Mouse (Mus musculus): ENCODE data around the gene Phf23. TPM values are rescaled to one million over a fixed set of nuclear protein-coding genes. Genes with fewer than 3 reads are reported as not detected.
A peak's percentile ranks its signal among the peaks of the same experiment; 100 is the strongest.
"Not testable (repeated sequence)": the region's sequence is repeated elsewhere in the genome, so short reads cannot be mapped to it uniquely, and the experiment has no call there.

Gene Phf23
- total RNA-seq (2021) = 47.3 and 53.2 TPM in 2 replicates
- long read RNA-seq, experiment 1, transcript Phf23-202 (5 exons, 1,706 nt) = minor isoform, 14 of 68 reads
- long read RNA-seq, experiment 1, transcript Phf23-201 (5 exons, 2,006 nt) = major isoform, 45 of 68 reads
- long read RNA-seq, experiment 1, partial matches to known transcripts = 6 of 68 reads
- long read RNA-seq, experiment 1, other reads (novel, unspliced or antisense) = 1 of 68 reads
- long read RNA-seq, experiment 2, transcript Phf23-201 (5 exons, 2,006 nt) = major isoform, 24 of 34 reads
- long read RNA-seq, experiment 2, partial matches to known transcripts = 5 of 34 reads
- long read RNA-seq, experiment 2, other reads (novel, unspliced or antisense) = 3 of 34 reads

GRCm38 (mm10) chr11:69995391-69995960, at the start of gene Phf23:
Gene Phf23, plus strand, starts transcription at chr11:69995777.
- peak; percentile 99 for DNase-seq

GRCm38 (mm10) chr11:69945997-69946891, 49.3 kb upstream of the Phf23 start:
- DNase-seq = peak; percentile 9

DNA sequence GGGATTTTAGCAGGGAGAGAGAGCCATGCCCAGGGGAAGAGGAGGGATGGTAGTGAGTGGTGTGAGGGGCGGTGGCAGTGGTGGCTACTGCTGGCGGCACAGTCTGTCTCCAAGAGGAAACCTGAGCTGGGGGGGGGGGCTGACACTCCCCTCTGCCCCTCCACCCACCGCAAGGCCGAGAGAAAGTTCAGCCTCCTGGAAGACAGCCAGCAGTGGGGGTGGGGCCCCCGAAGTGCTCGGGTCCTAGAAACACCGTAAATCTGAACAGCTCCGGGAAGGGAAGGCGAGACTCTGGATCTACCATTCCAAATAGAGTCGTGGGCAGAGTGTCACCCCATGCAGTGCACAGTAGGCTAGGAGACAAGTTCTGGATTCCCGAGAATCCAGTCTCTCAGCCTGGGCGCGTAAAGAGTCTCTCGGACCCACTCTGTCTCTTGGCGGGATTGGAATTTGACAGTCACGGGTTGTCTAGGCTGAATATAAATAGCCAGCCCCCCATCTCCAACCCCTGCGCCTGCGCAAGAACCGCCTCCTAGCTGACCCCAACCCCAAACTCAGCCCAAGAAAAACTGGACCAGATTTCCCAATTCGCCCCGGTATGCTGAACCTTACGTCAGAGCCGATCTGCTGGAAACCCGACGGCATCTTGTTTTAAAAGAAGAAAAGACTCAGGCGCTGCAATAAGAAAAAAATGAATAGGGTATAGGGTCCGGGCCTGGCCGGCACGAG, 48.1 kb upstream of the Phf23 start:
- DNase-seq = peak; percentile 86

GRCm38 (mm10) chr11:69948066-69948762, 47.4 kb upstream of the Phf23 start, which contains the start of gene Slc2a4:
Gene Slc2a4, minus strand, starts transcription at chr11:69948188.
- DNase-seq = peak; percentile 98

GRCm38 (mm10) chr11:69948763-69949150, 46.8 kb upstream of the Phf23 start:
- peak; percentile 93 for DNase-seq

DNA sequence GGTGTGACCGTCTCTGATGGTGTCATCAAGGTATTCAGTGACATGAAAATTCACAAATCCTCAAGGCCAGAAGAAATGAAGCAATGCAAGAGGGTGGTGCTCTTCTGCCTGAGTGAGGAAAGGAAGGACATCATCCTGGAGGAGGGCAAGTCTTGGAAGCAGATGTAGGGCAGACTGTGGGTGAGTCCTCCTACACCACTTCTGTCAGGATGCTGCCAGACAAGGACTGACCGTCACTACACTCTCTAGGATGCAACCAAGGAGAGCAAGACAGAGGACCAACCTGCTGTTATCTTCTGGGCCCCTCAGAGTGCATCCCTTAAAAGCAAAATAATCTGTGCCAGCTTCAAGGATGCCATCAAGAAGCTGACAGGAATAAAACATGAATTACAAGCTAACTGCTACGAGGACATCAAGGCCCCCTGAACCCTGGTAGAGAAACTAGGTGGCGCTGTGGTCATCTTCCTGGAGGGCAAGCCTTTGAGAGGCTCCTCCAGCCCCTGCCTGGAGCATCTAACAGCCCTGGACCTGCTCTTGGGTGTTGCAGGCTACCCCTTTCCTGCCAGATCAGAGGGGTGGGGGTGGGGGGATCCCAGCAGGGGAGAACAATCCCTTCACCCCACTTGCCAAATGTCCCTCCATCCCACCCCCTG, 44.6 kb upstream of the Phf23 start:
- peak; percentile 54 for DNase-seq

DNA sequence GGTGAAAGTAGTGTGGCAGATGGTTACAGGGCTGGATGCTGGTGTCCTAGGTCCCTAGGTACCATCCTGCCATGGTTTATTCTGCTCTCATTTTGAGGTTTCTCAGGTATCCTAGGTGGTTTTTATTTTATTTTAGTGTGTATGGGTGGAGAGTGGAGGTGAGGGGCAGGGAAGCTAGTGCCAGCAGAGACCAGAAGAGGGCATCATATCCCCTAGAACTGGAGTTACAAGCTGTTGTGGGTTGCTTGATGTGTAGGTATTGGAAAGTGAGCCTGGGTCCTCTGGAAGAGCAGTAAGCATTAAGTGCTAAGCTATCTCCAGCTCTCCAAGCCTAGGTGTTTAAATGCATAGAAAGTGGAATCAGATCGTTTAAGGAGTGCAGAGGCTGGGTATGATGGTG, 43.3 kb upstream of the Phf23 start:
- DNase-seq = no peak

DNA sequence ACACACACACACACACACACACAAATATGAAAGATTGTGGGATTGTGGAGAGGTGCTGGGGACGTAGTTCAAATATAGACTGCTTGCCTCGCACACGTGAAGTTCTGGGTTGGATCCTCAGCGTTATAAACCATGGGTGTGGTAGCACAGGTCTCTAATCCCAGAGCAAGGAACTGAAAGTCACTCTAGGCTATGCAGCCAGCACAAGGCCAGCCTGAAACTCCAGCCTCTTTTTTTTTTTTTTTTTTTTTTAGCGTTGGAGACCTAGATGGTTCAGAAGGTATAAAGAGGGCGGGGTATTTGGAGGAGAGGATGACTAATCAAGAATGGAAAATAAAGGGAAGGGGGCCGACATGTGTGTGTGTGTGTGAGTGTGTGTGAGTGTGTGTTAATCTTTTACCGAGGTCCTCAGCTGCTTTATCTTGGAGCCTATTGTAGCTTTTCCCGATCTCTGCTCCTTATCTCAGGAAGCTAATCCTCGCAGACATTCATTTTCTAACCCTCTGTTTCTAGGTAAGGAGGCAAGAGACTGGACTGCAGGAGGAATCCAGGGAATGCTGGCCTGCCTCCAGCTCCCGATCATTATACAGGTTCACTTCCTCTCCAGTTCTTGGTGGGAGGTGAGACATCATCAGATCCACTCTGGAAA, 42.2 kb upstream of the Phf23 start:
- DNase-seq = no peak

DNA sequence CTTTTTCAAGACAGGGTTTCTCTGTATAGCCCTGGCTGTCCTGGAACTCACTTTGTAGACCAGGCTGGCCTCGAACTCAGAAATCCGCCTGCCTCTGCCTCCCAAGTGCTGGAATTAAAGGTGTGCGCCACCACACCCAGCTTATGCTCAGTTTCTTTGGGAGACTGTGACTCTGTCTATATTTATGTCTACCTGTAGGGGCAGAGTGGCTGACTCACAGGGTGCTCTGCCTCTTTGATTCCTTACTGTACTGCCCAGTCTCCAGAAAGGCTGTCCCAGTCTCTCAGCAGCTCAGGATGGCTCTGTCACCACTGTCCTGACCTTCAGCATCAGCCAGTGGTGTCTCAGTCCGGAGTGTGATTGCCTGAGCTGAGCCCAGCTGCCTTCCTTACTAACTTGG, 40.0 kb upstream of the Phf23 start:
- not testable (repeated sequence) for DNase-seq

DNA sequence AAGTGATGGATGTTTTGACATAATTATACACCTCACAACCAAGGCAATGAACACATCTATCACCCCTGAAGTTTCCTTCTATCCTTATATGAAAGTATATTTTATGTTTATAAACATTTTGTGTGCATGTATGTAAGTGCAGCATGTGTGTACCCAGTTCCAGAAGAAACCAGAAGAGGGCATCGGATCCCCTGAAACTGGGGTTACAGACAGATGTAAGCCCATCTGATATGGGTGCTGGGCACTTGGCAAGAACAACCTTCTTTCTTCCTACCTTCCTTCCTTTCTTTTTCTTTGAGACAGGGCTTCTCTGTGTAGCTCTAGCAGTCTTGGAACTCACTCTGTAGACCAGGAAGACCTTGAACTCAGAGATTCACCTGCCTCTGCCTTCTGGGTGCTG, 39.4 kb upstream of the Phf23 start:
- no peak for DNase-seq

DNA sequence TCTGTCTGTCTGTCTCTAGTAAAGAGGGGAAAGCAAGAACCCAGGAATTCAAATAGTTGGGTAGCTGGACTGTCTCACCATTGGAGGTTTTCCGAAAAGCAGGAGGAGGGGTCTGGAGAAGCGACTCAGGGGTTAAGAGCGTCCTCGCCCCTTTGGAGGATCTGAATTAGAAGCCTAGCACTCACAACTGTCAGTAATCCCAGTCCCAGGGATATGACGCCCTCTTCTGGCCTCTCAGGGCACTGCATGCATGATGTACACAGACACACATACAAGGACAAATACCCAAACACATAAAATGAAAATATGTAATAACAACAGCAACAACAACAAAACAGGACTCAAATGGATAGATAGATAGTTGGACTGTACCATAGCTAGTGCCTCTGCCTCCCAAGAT, 35.0 kb upstream of the Phf23 start:
- DNase-seq = peak; percentile 50

DNA sequence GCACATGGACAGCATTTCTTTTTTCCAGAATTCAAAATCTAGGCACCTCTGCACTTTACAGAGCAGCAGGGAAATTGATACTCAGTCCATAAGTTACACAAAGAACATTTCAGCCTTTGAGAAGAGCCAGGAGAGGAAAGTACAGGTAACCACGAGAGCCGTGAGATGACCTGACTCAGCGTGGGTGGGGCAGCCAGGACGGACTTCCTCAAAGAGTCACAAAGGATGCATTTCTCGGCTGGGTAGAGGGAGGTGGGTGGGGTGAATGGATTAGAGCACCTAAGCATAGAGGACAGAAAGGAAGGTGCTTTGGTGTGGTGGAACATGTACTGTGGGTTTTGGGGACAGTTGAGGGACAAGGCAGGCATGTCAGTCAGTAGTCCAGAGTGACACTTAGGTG, 33.7 kb upstream of the Phf23 start:
- no peak for DNase-seq

DNA sequence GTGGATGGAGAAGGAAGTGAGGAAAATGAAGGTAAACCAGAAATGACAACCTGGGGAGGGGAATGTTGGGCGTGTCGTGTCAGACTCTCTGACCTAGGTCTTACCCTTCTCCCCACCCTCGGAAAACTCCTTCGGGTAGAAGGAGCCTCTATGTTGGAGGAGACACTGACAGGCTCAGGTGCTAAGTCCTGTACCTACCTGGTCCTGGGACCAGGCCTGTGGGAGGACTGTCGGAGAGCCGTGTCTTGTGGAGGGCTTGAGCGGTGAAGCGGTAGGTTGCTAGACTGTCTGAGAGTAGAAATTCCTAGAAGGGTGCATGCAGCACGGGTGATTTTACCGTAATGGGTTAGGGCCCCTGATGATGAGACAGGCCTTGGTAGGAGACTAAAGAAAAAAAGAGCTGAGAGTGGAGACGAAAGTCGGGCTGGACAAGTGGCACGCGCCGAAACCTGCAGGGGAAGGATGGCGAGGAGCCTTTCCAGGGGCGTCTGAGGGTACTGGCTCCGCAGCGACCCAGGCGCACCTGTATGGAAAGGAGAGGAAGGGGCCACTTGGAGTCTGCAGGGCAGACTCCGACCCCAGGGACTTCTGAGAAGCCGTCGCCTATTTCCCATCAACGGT, 30.8 kb upstream of the Phf23 start, which contains the start of gene Cldn7:
Gene Cldn7, plus strand, starts transcription at position 130 of the 621 bp plus-strand sequence.
- no peak for DNase-seq

GRCm38 (mm10) chr11:69965271-69966005, 30.1 kb upstream of the Phf23 start:
- peak; percentile 19 for DNase-seq

GRCm38 (mm10) chr11:69966006-69966859, 29.3 kb upstream of the Phf23 start:
- DNase-seq = peak; percentile 60

- DNase-seq = no peak
Observed at GRCm38 (mm10) chr11:69966860-69967517, 28.6 kb upstream of the Phf23 start.

- DNase-seq = no peak
Observed at GRCm38 (mm10) chr11:69968793-69969192, 26.8 kb upstream of the Phf23 start.

DNA sequence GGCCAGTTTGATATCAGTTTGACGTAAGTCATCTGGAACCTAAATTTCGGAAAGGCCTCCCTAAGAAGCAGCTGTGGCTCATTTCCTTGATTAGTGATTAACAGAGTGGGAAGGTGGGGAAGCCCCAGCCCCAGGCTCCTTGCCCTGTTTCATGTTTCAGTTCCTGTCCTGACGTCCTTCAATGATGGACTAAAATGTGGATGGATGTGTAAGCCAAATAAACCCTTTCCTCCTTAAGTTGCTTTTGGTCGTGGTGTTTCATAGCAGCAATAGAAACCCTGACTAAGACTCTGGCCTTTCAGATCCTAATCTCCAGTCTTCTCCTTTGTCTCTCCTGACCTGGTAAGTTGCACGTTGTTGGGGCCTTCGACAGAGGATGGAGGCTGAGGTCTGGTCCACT, 25.4 kb upstream of the Phf23 start:
- DNase-seq = no peak

Data from adrenal gland, postnatal 14 days (tissue).